Mouse (Mus musculus): ENCODE measurements around the gene Oas1e. TPM values are rescaled to one million over a fixed set of nuclear protein-coding genes. Genes with fewer than 3 reads are reported as not detected.

Oas1e gene
- total and polyA plus RNA-seq, 3 experiments = not detected

- dilution Hi-C loops (cut with MboI; ENCODE audit: extremely low pct_ligation_motif_present, extremely low pct_unique_long_range_greater_than_20kb, low sequenced_read_pairs) = no loop called here
- Histone ChIP-seq H3K27me3 (replicated peaks) (no peaks in the 10 kb centered on the region), H3K36me3 (replicated peaks in 1 of 2; ENCODE audit: control insufficient read depth in 1 of 2, insufficient read depth in 1 of 2, low read length in 1 of 2) (peaks cover 3 to 55% of the 10 kb centered on the region in 2 experiments), H3K4me1 (ENCODE audit: control insufficient read depth in 1 of 2, insufficient read depth in 2 of 2) (peaks cover 0 to 40% of the 10 kb centered on the region in 2 experiments; a peak in 2 of 4 replicates), H3K9ac (ENCODE audit: insufficient read depth, low read depth) (no peak overlapping the region), H3K79me2 (replicated peaks; ENCODE audit: control insufficient read depth, extremely low read depth, insufficient read depth, poor library complexity, severe bottlenecking) (no peaks in the 10 kb centered on the region), H3K4me2 (ENCODE audit: insufficient read depth, low read depth, poor library complexity, severe bottlenecking) (no peak overlapping the region), H3K9me3 (replicated peaks; ENCODE audit: low read length) (peaks cover 2% of the 10 kb centered on the region), H3K4me3 (replicated peaks in 1 of 3; ENCODE audit: low read depth in 2 of 3, low read length in 2 of 3, poor library complexity in 1 of 3) (no peak overlapping the region), H3K27ac (ENCODE audit: insufficient read depth, low read depth) (no peak overlapping the region)
- TF ChIP-seq SMC3 (IDR thresholded peaks at IDR 0.05; ENCODE audit: low read depth, low read length) (peak; percentile 28; the same call in 1 of the 2 replicates), RAD21 (IDR thresholded peaks at IDR 0.05; ENCODE audit: low read depth, low read length) (peak; percentile 14), TCF12 (IDR thresholded peaks at IDR 0.05; ENCODE audit: low read depth, low read length) (no peak), CTCF (conservative IDR thresholded peaks at IDR 0.05 in 1 of 2, IDR thresholded peaks at IDR 0.05 in 1 of 2; ENCODE audit: low read depth in 2 of 2, low read length in 2 of 2) (peak; percentile 68 to 76)
- DNase-seq (ENCODE audit: extremely low read depth) = peak; percentile 61
- in situ Hi-C loops (cut with MboI; ENCODE audit: low pct_ligation_motif_present, low pct_unique_long_range_greater_than_20kb, low sequenced_read_pairs) = no loop called here
Observed at GRCm38 (mm10) chr5:120815949-120816348, 20.6 kb upstream of the Oas1e start.

GRCm38 (mm10) chr5:120813023-120813422 lies 17.7 kb upstream of the Oas1e start:
- in situ Hi-C loops (cut with MboI; ENCODE audit: low pct_ligation_motif_present, low pct_unique_long_range_greater_than_20kb, low sequenced_read_pairs) = no loop called here
- Histone ChIP-seq H3K4me2 (ENCODE audit: insufficient read depth, low read depth, poor library complexity, severe bottlenecking) (peak overlapping the region; percentile 68; the same call in 1 of the 2 replicates), H3K36me3 (replicated peaks in 1 of 2; ENCODE audit: control insufficient read depth in 1 of 2, insufficient read depth in 1 of 2, low read length in 1 of 2) (peaks cover 3 to 39% of the 10 kb centered on the region in 2 experiments), H3K27me3 (replicated peaks) (no peaks in the 10 kb centered on the region), H3K27ac (ENCODE audit: insufficient read depth, low read depth) (no peak overlapping the region), H3K4me3 (replicated peaks in 1 of 3; ENCODE audit: low read depth in 2 of 3, low read length in 2 of 3, poor library complexity in 1 of 3) (peak overlapping the region; percentile 65 to 86 (median 75)), H3K79me2 (replicated peaks; ENCODE audit: control insufficient read depth, extremely low read depth, insufficient read depth, poor library complexity, severe bottlenecking) (no peaks in the 10 kb centered on the region), H3K9me3 (replicated peaks; ENCODE audit: low read length) (no peaks in the 10 kb centered on the region), H3K4me1 (ENCODE audit: control insufficient read depth in 1 of 2, insufficient read depth in 2 of 2) (peaks cover 0 to 30% of the 10 kb centered on the region in 2 experiments; a peak in 2 of 4 replicates), H3K9ac (ENCODE audit: insufficient read depth, low read depth) (peak overlapping the region; percentile 54; the same call in 1 of the 2 replicates)
- DNase-seq (ENCODE audit: extremely low read depth) = no peak
- dilution Hi-C loops (cut with MboI; ENCODE audit: extremely low pct_ligation_motif_present, extremely low pct_unique_long_range_greater_than_20kb, low sequenced_read_pairs) = no loop called here
- TF ChIP-seq USF2 (conservative IDR thresholded peaks at IDR 0.05; ENCODE audit: low read depth, low read length) (no peak), KAT2A (IDR thresholded peaks at IDR 0.05; ENCODE audit: insufficient replicate concordance, low read length) (no peak), SIN3A (IDR thresholded peaks at IDR 0.05; ENCODE audit: low read length) (0 out of 2 replicates have a peak, but pooled peaks have one; percentile 16), SMC3 (IDR thresholded peaks at IDR 0.05; ENCODE audit: low read depth, low read length) (no peak)

- in situ Hi-C loops (cut with MboI; ENCODE audit: low pct_ligation_motif_present, low pct_unique_long_range_greater_than_20kb, low sequenced_read_pairs) = no loop called here
- peaks cover 0 to 30% of the 10 kb centered on the region in 2 experiments; a peak in 2 of 4 replicates for H3K4me1 ChIP-seq (ENCODE audit: control insufficient read depth in 1 of 2, insufficient read depth in 2 of 2)
- no peaks in the 10 kb centered on the region for H3K27me3 ChIP-seq (replicated peaks)
- H3K4me3 ChIP-seq (replicated peaks in 1 of 3; ENCODE audit: low read depth in 2 of 3, low read length in 2 of 3, poor library complexity in 1 of 3) = peak within 1 kb of the TSS; percentile 65 to 86 (median 75)
- no peak within 1 kb of the TSS for H3K27ac ChIP-seq (ENCODE audit: insufficient read depth, low read depth)
- peak within 1 kb of the TSS; percentile 54 for H3K9ac ChIP-seq (ENCODE audit: insufficient read depth, low read depth)
- H3K36me3 ChIP-seq (replicated peaks in 1 of 2; ENCODE audit: control insufficient read depth in 1 of 2, insufficient read depth in 1 of 2, low read length in 1 of 2) = peaks cover 0 to 33% of the 10 kb centered on the region in 2 experiments
- peak; percentile 84 for DNase-seq (ENCODE audit: extremely low read depth)
- H3K9me3 ChIP-seq (replicated peaks; ENCODE audit: low read length) = no peaks in the 10 kb centered on the region
- peak within 1 kb of the TSS; percentile 68 for H3K4me2 ChIP-seq (ENCODE audit: insufficient read depth, low read depth, poor library complexity, severe bottlenecking)
- dilution Hi-C loops (cut with MboI; ENCODE audit: extremely low pct_ligation_motif_present, extremely low pct_unique_long_range_greater_than_20kb, low sequenced_read_pairs) = no loop called here
- H3K79me2 ChIP-seq (replicated peaks; ENCODE audit: control insufficient read depth, extremely low read depth, insufficient read depth, poor library complexity, severe bottlenecking) = no peaks in the 10 kb centered on the region
- peak; percentile 75; the same call in 1 of the 2 replicates for TF ChIP-seq NELFE (IDR thresholded peaks at IDR 0.05; ENCODE audit: low read depth, low read length)
- peak; percentile 55; the same call in 1 of the 2 replicates for TF ChIP-seq SIN3A (IDR thresholded peaks at IDR 0.05; ENCODE audit: low read length)
- peak; percentile 63; the same call in 1 of the 2 replicates for TF ChIP-seq MXI1 (IDR thresholded peaks at IDR 0.05; ENCODE audit: low read depth, low read length)
- peak; percentile 92 for TF ChIP-seq TBP (conservative IDR thresholded peaks at IDR 0.05; ENCODE audit: low read depth, low read length)
- peak; percentile 86 for TF ChIP-seq IRF4 (IDR thresholded peaks at IDR 0.05; ENCODE audit: low read depth, low read length)
- TF ChIP-seq RCOR1 (conservative IDR thresholded peaks at IDR 0.05; ENCODE audit: low read depth, low read length) = no peak
- peak; percentile 42; the same call in 1 of the 2 replicates for TF ChIP-seq EP300 (IDR thresholded peaks at IDR 0.05; ENCODE audit: low read length)
- TF ChIP-seq POLR2AphosphoS2 (IDR thresholded peaks at IDR 0.05; ENCODE audit: low read depth, low read length) = peak; percentile 37; the same call in 1 of the 2 replicates
- no peak for TF ChIP-seq ETS1 (conservative IDR thresholded peaks at IDR 0.05; ENCODE audit: low read depth, low read length)
- TF ChIP-seq UBTF (IDR thresholded peaks at IDR 0.05; ENCODE audit: low read depth, low read length) = no peak
- 0 out of 2 replicates have a peak, but pooled peaks have one; percentile 10 for TF ChIP-seq HCFC1 (IDR thresholded peaks at IDR 0.05; ENCODE audit: low read depth, low read length)
- 0 out of 2 replicates have a peak, but pooled peaks have one; percentile 37 for TF ChIP-seq MEF2A (IDR thresholded peaks at IDR 0.05; ENCODE audit: borderline replicate concordance, low read depth, low read length)
- no peak for TF ChIP-seq CHD1 (IDR thresholded peaks at IDR 0.05; ENCODE audit: low read depth, low read length)
- TF ChIP-seq BHLHE40 (IDR thresholded peaks at IDR 0.05; ENCODE audit: low read depth, low read length) = no peak
- peak; percentile 77 for TF ChIP-seq POLR2A (IDR thresholded peaks at IDR 0.05; ENCODE audit: low read depth, low read length)
- peak; percentile 86 for TF ChIP-seq ZNF384 (IDR thresholded peaks at IDR 0.05; ENCODE audit: low read depth, low read length)
- TF ChIP-seq JUN (IDR thresholded peaks at IDR 0.05; ENCODE audit: insufficient read depth, low read depth, low read length) = no peak
- TF ChIP-seq TCF12 (IDR thresholded peaks at IDR 0.05; ENCODE audit: low read depth, low read length) = peak; percentile 82
Observed at GRCm38 (mm10) chr5:120811951-120812819, 16.9 kb upstream of the Oas1e start, which contains the start of gene Oas1c. Oas1c (minus strand) TSS chr5:120812514.
